Mouse (Mus musculus) thymus, postnatal 36 days (tissue): Measurements from ENCODE around the gene Hook2.
A peak's percentile ranks its signal among the peaks of the same experiment; 100 is the strongest.

Experiments
- DNase-seq, 2 experiments: peaks; one replicate each; pipeline ENCODE4 v3.0.0; 2022; ENCODE audit warnings: mixed read lengths in 2 of 2

Hook2 gene

DNA sequence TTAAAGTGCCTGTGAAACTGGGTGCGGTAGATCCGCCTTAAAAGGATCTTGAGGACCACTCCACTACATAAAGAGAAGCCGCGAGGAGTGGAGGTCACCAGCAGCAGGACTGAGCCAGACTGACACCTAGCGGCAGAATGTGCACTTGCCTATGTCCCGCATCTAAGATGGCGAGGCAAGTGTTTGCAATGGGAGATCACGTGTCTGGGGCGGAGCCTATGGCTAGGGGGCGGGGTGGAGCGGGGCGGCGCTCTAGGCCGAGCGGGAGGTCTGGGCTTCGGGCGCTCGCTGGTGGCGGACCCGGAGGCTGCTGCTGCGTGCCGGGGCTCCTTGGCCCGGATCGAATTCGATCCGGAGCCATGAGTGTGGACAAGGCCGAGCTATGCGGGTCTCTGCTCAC, at the start of gene Hook2:
TSS of gene Hook2 (plus strand) at position 255 of the 400 bp plus-strand sequence.
- peak; percentile 96 for DNase-seq

DNA sequence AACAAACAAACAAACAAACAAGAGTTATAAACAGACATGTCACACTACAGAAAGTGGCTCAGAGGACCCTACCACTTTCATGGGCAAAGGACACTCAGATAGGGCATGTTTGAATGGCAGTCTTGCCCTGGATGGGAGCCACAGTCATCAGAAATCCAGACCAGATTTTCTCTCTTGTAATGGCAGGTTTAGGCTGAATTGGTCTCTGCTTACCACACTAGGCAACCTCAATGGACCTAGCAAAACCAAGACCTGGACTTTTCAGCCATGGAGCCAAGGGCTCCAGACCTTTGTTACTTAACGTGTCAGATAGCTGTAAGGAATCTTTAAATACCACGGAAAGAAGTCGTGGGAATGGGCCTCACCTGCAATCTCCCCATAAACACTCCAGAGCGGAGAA, 46.7 kb upstream of the Hook2 start:
- DNase-seq, result no peak

GRCm38 (mm10) chr8:84944478-84945160, 45.8 kb upstream of the Hook2 start:
- peak; percentile 43 to 63 for DNase-seq

DNA sequence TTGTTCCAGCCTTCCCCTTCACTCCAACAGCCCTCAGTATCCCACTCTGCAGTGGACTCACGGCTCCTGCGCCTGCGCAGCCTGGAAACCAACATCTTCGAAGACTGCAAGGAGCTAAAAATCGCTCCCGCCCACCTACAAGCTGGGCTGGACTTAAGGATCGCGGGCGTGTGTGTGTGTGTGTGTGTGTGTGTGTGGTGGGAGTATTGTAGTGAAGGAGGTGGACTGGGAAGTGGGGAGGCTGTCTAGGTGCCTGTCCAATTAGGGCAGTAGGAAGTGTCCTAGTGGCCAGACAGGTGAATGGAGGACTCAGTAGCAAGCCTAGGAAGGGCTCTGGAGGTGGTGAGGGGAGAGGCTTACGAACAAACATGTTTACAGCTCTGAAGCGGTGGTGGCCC, 45.2 kb upstream of the Hook2 start:
- no peak for DNase-seq

- peak; percentile 22 to 32 for DNase-seq
These were observed 44.5 kb upstream of the Hook2 start for GRCm38 (mm10) chr8:84945633-84946527.

GRCm38 (mm10) chr8:84946528-84947240, 43.7 kb upstream of the Hook2 start, which contains the start of gene Rtbdn:
Rtbdn (plus strand) TSS chr8:84946991.
- DNase-seq, result no peak

GRCm38 (mm10) chr8:84947241-84947545, 43.2 kb upstream of the Hook2 start:
- peak in 1 of 2 experiments; percentile 29 for DNase-seq

DNA sequence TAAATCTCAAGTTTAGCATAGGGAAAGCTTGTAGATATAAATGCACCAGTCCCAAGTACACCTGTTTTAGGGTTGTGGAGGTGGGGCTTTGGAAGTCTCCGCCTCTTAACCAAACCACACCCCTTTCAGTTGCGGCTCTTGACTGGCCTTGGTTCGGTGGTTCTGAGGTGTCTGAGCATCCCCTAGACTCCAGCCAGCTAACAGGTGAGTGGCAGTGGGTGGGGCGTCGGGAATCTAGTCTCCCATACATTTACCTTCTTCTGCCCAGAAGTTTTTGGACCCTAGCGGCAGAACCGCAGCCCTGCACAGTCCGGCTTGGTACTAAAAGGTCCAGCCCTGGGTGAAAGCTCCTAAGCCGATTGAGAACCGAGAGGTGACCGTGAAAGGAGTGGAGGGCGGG, 40.6 kb upstream of the Hook2 start:
- DNase-seq, result no peak

DNA sequence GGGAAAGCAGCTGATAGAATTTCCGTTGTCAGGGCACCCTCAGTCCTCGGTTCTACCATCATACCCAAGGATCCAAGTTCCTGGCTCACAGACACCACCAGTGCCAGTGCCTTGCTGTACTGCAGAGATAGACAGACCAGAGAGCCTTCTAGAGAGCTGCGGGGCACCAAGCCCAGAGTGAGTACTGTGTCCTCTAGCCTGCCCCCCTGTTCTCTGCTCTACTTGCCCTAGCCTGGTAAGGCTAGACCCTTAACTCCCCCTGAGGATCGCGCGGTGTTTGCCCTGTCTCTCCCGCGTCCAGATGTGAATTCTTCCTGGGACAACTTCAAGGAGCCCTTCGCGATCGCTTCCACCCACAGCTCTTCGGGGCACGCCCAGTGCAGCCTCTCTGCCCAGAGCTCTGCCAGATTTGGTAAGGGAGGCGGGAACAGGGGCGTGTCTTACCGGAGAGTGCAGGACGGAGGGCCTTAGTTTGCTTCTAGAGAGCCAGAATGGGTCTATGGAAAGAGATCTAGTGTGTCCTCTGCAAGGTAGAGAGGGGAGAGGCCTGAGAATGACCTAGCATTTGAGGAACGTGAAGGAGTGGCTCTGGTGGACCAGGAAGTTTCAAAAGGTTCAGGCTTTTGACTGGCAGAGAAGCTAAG, 37.7 kb upstream of the Hook2 start:
- DNase-seq, result no peak

DNA sequence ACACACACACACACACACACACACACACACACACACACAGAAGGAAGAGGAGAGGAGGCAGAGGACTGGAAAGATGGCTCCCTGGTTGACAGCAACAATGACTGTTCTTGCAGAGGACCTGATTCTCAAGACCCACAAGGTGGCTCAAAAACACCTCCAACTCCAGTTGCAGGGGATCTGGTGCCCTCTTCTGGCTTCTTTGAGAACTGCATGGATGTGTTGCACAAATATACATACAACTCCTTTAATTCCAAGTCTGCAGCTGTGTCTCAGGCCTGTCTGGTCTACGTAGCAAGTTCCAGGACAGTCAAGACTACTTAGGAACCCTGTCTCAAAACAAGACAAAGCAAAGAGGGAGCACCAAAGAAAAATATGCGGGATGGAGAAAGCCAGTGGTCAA, 33.6 kb upstream of the Hook2 start:
- peak; percentile 51 to 62 for DNase-seq

- no peak for DNase-seq
These were observed 30.6 kb upstream of the Hook2 start for GRCm38 (mm10) chr8:84959811-84960210.

- DNase-seq, result no peak
These were observed 26.5 kb upstream of the Hook2 start for GRCm38 (mm10) chr8:84963952-84964351.

DNA sequence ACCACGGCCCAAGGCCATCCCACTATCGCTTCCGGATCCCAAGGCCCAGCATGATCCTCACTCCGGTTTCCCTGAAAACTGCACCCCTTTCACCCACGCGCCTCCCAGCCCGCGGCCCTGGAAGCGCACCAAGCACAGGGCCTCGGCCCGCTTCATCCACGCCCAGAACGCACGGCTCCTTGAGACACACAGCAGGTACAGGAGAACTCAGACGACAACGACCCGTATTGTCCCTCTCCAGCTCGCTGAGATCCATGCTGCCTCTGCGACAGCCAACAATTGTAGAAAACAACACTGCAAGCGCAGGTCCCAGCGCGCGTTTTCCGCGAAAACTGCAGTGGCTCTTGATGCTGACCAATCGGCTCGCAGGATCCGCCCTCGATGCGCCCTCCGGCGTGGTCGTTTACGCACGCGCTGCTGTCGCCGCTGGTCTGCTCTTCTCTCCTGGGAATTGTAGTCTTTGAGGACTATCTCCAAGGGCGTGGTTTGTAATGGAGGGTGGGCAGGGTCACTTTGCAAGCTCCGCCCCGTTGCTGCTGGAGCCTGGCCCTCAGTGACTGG, 24.6 kb upstream of the Hook2 start:
- DNase-seq, result peak; percentile 86 to 90

DNA sequence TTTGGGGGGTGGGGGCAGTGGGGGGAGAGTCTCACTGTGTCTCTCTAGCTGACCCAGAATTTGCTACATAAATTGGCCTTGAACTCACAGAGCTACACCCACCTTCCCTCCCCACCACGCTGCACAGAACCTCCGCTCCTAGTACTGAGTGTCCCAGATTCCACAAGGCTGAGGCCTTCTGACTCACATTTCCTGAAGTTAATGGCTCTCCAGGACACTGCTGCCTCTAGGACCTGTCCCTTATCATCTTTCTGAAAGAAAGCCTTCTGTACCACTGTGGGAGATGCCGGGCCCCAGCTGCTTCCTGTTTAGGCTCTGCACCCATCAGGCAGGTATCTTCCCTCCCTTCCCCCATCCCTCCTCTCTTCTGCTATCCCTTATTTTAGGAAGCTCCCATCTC, 23.8 kb upstream of the Hook2 start:
- peak; percentile 29 to 58 for DNase-seq

GRCm38 (mm10) chr8:84967532-84968304, 22.7 kb upstream of the Hook2 start:
- no peak for DNase-seq

- no peak for DNase-seq
These were observed 21.8 kb upstream of the Hook2 start for GRCm38 (mm10) chr8:84968650-84969049.

GRCm38 (mm10) chr8:84969241-84970134, 20.9 kb upstream of the Hook2 start, which contains the start of the genes Gm49661, Prdx2 and Rnaseh2a:
Gm49661 (minus strand) TSS chr8:84969433.
Prdx2 (plus strand) TSS chr8:84969587.
Rnaseh2a (minus strand) TSS chr8:84969767.
- peak; percentile 66 to 70 for DNase-seq

GRCm38 (mm10) chr8:84970135-84970790, 20.1 kb upstream of the Hook2 start:
- no peak for DNase-seq

GRCm38 (mm10) chr8:84970913-84971312, 19.5 kb upstream of the Hook2 start:
- DNase-seq, result no peak

DNA sequence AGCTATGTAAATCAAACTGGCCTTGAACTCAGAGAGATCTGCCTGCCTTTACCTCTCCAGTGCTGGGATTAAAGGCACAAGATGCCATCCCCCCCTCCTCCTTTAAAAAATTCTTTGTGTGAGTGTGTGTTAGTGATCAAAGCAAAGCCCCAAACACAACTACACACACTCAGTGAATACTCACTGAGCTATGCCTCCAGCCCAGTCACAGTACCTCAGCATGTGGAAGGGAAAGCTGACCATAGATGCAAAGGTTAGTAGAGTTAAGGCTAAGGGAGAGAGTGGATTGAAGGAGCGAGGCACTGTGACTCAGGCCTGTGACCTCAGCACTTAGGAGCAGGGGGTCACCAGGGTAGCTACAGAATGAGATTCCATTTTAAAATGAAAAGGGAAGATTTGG, 17.3 kb upstream of the Hook2 start:
- DNase-seq, result no peak
